Mouse (Mus musculus) adrenal gland, postnatal 4 days (tissue): ENCODE results near the gene Mrpl51. TPM values are rescaled to one million over a fixed set of nuclear protein-coding genes. Genes with fewer than 3 reads are reported as not detected.

Experiments used
- DNase-seq, 2 experiments: peaks; one replicate each; pipeline ENCODE4 v3.0.0; 2021 to 2022; ENCODE audit warnings: low spot score in 2 of 2, mixed read lengths in 2 of 2
- total RNA-seq, 2 experiments: library from RNA; stranded (reverse); gene quantifications; 2 replicates each; pipeline ENCODE4 v1.2.3; 2021

The Mrpl51 gene
- total RNA-seq, 2 experiments from 2014 or later, result 155 to 168 TPM

- no peak for DNase-seq
These were observed 785 bp upstream of the Mrpl51 start for GRCm38 (mm10) chr6:125190816-125191215.

DNA sequence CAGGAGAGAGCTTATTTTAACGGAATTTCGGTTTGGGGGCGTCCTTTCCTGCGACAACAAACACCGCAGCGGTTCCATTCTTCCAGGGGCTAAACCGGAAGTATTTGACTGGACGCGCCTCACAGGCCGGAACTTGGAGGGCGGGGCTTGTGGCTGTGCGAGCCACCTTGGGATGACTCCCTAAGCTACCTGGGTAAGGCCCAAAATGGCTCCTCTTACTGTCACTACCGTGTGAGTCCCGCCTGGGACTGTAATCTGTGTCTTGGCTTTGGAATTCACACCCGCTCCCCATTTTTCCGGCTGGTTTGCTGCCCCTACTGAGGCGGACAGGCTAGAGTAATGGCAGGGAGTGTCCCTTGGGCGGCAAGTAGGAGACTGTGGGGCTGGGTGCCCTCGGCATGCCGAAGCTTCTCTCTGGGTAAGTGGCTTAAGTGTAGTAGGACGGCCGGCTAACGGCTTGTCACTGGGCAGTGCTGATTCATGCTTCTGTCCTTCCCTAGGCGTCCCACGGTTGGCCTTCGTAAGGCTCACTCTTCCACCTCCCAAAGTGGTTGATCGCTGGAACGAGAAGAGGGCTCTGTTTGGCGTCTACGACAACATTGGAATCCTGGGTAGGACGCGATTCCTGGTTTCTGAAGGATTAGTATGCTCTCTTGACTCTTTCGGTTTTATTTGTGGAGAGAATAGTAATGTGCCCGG is 564 bp downstream of the Mrpl51 start:
- DNase-seq, result peak; percentile 66 to 88

GRCm38 (mm10) chr6:125192841-125193240 is 1.2 kb downstream of the Mrpl51 start:
- DNase-seq, result no peak

DNA sequence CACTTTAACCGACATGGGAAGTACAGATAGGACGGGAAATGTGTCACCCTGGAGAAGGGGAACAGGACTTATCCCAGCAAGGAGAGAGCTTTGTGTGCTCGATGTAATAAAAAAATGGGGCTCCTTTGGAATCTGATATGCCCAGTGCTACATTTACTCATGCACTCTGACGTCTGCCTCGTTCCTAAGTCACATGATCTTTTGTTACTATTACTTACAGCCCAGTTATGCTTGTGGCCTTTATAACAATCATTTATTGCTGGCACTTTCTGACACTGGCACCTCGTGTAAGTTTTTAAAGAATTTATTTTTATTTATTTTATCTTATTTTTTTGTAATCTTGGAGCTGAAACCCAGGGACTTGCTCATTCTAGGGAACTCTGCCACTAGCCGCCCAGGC is 1.8 kb downstream of the Mrpl51 start:
- DNase-seq, result no peak

DNA sequence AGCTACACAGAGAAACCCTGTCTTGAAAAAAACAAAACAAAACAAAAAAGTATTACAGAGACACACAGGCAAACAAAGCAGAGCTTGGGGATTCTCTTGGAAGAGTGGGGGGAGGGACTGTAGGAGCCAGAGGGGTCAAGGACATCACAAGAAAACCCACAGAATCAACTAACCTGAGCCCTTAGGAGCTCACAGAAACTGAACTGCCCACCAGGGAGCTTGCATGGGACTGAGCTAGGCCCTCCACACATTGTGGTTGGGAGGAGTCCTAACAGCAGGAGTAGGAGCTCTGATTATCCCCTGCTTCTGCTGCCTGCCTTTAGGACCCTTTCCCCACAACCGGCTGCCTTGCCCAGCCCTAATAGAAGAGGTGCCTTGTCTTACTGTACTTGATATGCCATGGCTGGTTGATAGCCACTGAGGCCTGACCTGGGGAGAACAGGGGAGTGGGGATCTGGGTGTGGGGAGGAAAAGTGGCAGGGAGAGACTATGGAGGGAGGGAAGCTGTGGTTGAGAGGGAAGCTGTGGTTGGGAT is 4.0 kb downstream of the Mrpl51 start:
- DNase-seq, result no peak

DNA sequence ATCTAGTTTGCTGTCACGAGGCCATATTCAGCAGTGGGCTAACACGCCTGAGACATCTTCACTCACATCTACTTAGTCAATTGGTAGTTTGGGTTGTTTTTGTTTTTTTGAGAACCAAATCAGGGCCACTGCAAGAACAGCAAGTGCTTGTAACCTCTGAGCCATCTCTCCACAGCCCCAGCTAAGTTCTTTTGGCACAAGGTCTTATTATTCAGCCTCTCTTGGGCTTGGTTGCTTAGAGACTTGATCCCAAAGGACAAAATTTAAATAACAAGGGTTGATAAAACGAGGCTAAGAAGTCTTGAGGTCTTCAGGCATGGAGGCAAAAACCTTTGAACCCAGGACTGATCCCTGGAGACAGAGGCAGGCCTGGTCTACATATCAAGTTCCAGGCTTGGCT is 4.7 kb downstream of the Mrpl51 start:
- no peak for DNase-seq

DNA sequence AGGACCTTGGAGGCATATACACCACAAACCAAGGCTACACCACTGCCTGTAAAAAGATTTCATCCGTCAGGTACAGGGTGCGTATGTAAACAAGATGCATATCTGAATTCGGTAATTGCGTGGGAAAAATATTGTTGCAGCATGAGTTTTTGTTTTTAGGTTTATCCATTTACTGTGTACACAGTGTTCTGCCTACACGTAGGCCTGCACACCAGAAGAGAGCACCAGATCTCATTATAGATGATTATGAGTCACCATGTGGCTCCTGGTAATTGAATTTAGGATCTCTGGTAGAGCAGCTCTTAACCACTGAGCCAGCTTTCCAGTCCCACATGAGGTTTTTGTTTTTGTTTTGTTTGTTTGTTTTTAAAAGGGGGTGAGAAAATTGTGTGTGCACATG is 5.6 kb downstream of the Mrpl51 start:
- DNase-seq, result no peak

DNA sequence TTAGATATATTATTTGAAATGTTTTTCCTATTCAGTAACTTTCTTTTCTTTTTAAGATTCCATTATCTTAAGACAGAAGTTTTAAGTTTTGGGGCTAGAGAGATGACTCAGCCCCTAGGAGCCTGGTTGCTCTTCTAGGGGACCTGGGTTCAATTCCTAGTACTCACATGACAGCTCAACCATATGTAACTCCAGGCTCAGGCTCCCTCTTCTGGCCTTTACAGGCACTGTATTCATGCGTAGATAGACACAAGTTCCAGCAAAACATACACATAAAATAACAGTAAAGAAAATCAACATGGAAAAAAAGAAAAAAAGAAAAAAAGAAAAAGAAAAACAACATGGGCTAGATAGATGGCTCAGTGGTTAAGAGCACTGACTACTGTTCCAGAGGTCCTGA is 18.8 kb downstream of the Mrpl51 start:
- no peak for DNase-seq

DNA sequence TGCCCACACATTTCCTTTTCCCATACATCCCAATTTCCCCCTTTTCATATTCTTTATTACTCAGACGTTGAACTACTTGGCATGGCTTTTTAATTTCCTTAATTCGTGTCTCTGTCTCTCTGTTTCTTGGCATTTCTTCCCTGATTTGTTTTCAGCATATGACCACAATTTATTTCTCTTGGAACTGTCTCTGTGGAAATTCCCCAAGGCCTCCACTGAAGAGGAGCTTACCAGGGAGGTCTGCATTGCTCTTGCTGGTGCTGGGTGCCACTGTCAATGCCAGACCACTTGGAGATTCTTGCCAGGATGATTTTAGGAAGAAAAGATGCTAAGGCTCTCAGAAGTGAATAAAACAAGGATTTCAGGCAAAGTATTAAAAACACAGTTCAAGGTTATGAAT is 21.0 kb downstream of the Mrpl51 start:
- no peak for DNase-seq

DNA sequence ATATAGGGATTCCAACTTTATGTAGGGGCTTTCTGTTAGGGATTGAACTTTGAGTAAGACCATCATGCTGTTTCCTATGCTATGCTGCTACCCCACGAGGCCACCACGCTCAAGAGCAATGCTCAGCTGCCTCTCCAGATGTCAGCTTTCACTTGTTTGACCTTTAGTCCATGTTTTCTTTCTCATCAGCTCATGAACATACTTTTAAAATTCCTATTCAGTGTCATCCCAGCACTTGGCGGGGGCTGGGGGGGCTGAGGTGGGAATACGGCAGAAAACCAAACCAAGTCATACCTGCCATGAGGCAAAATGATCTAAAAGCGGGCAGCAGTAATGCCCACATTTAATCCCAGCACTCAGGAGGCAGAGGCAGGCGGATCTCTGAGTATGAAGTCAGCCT is 21.5 kb downstream of the Mrpl51 start:
- no peak for DNase-seq

GRCm38 (mm10) chr6:125213715-125214114 is 22.1 kb downstream of the Mrpl51 start:
- no peak for DNase-seq

- DNase-seq, result peak; percentile 65 to 84
These were observed 23.8 kb downstream of the Mrpl51 start, which contains the start of gene Vamp1 for GRCm38 (mm10) chr6:125215148-125215954. Gene Vamp1, plus strand, starts transcription at chr6:125215551.

DNA sequence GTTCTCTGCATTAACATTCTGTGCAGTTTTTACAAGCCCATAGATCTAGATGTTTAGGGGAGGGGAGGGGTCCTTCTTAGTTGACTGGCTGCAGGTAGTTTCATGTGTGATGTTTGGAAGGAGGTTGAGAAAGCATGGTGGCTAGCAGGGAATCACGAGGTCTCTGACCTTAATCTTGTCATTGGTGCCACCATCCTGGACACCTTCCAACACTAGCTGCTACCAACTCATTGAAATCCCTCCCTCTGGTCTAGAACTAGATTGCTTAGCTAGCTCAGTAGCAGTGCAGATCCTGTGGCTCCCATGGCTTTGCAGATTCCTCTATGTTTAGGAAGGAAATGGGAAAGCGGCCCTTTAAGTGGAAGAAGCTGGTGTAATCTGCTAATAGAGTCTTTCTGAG is 25.3 kb downstream of the Mrpl51 start:
- DNase-seq, result no peak

GRCm38 (mm10) chr6:125217899-125218298 is 26.3 kb downstream of the Mrpl51 start:
- DNase-seq, result no peak

- DNase-seq, result no peak
These were observed 27.4 kb downstream of the Mrpl51 start for GRCm38 (mm10) chr6:125218963-125219362.

GRCm38 (mm10) chr6:125221115-125221745 is 29.6 kb downstream of the Mrpl51 start:
- no peak for DNase-seq

DNA sequence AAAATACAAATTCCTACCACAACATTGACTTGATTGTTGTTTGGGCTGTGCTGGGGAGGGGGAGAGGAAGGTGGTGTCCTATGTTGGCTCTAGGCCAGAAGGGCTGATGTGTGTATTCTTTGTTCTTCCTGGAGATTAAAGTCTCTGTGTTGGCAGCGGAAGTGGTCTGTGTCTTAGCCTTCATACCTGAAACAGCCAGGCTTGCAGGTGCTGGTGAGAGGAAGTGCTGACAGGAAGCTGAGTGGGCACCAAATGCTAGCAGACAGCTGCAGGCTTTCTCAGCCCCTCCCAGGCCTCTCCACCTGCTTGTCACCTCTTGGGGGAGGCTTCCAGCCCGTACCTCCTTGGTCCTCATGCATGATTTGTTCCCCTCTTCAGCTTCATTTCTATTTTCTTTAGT is 30.5 kb downstream of the Mrpl51 start:
- no peak for DNase-seq

GRCm38 (mm10) chr6:125222577-125222976 is 31.0 kb downstream of the Mrpl51 start:
- DNase-seq, result no peak

DNA sequence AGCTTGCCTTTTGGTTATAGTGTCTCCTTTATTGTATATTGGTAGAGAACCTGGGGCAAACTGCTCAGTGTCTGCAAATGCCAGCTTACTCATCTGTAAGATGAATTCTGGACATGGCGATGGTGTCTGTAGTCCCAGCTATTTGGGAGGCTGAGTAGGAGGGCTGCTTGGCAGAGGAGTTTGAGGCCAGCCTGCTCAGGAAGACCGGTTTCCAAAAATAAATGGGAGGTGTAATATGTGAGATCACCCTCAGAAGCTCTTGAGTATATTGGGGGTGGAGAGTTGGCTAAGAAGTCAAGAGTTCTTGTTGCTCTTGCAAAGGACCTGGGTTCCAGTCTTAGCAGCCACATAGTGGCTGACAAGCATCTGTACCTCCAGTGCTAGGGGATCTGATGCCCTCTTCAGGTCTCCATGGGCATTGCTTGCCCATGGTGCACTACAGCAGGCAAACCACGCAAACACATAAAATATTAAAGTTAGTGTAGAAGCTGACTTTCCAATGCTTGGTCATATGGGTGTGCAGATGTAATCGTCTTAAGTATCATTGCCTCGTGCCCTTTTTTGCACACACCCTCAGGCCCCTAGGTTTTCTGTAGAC is 34.0 kb downstream of the Mrpl51 start:
- DNase-seq, result no peak

- no peak for DNase-seq
These were observed 39.0 kb downstream of the Mrpl51 start for GRCm38 (mm10) chr6:125230571-125230970.
